Mouse (Mus musculus): ENCODE results near the gene Nsmf. TPM values are rescaled to one million over a fixed set of nuclear protein-coding genes. Genes with fewer than 3 reads are reported as not detected.

The Nsmf gene
- total RNA-seq, 2 experiments from 2014 or later, result 342 to 359 TPM

GRCm38 (mm10) chr2:25083697-25084096 is 29.5 kb downstream of the Nsmf start:
- intact Hi-C loops (cut with DNase I), result no loop called here
- DNase-seq, result no peak

GRCm38 (mm10) chr2:25085571-25085970 is 31.4 kb downstream of the Nsmf start:
- DNase-seq, result peak; percentile 34
- intact Hi-C loops (cut with DNase I), result no loop called here

- no peak for DNase-seq
- intact Hi-C loops (cut with DNase I), result no loop called here
These were observed 33.7 kb downstream of the Nsmf start for GRCm38 (mm10) chr2:25087842-25088241.

- intact Hi-C loops (cut with DNase I), result no loop called here
- peak; percentile 26 for DNase-seq
These were observed 34.5 kb downstream of the Nsmf start for GRCm38 (mm10) chr2:25088636-25089035.

- DNase-seq, result no peak
- intact Hi-C loops (cut with DNase I), result no loop called here
These were observed 40.6 kb downstream of the Nsmf start for GRCm38 (mm10) chr2:25094785-25095108.

- intact Hi-C loops (cut with DNase I), result no loop called here
- DNase-seq, result no peak
These were observed 41.1 kb downstream of the Nsmf start, which contains the start of gene Noxa1 for GRCm38 (mm10) chr2:25095109-25095850. TSS of gene Noxa1 (minus strand) at chr2:25095149.

- intact Hi-C loops (cut with DNase I), result no loop called here
- DNase-seq, result no peak
These were observed 44.0 kb downstream of the Nsmf start for GRCm38 (mm10) chr2:25098005-25098615.

- intact Hi-C loops (cut with DNase I), result no loop called here
- DNase-seq, result peak; percentile 58
These were observed 44.8 kb downstream of the Nsmf start for GRCm38 (mm10) chr2:25098956-25099355.

GRCm38 (mm10) chr2:25099703-25100102 is 45.5 kb downstream of the Nsmf start:
- intact Hi-C loops (cut with DNase I), result no loop called here
- no peak for DNase-seq

GRCm38 (mm10) chr2:25104122-25104521 is 50.0 kb downstream of the Nsmf start:
- DNase-seq, result no peak

GRCm38 (mm10) chr2:25106045-25106444 is 51.9 kb downstream of the Nsmf start:
- intact Hi-C loops (cut with DNase I), result no loop called here
- no peak for DNase-seq

More at GRCm38 (mm10) chr2:25104122-25104521, 50.0 kb downstream of the Nsmf start:
- intact Hi-C loops (cut with DNase I), result no loop called here

GRCm38 (mm10) chr2:25109487-25109886 is 55.3 kb downstream of the Nsmf start:
- intact Hi-C loops (cut with DNase I), result no loop called here
- no peak for DNase-seq

- no peak for DNase-seq
- intact Hi-C loops (cut with DNase I), result no loop called here
These were observed 56.5 kb downstream of the Nsmf start for GRCm38 (mm10) chr2:25110505-25111183.

- no peak for DNase-seq
- intact Hi-C loops (cut with DNase I), result no loop called here
These were observed 57.1 kb downstream of the Nsmf start for GRCm38 (mm10) chr2:25111184-25111791.

Small RNA genes lying within 50 kb of the gene (microRNA-seq; reads per million reads assigned to microRNA genes)
- gene Gm24328 (not detected), gene Mir7664 (not detected)

Other genes with a start within 250 kb of the Nsmf start
- gene Ehmt1, start 134.7 kb upstream of the Nsmf start, total RNA-seq (2021), result 100 to 1,000 TPM; 118 to 122 TPM
- 10 to 100 TPM; 51.4 to 53.4 TPM for gene Arrdc1, start 119.1 kb upstream of the Nsmf start, total RNA-seq (2021)
- gene Zmynd19, start 104.6 kb upstream of the Nsmf start, total RNA-seq (2021), result 10 to 100 TPM; 66.4 to 72.3 TPM
- gene Dph7, start 92.0 kb upstream of the Nsmf start, total RNA-seq (2021), result 10 to 100 TPM; 30.1 to 30.6 TPM
- 10 to 100 TPM; 66.1 to 69.2 TPM for gene Mrpl41, start 79.3 kb upstream of the Nsmf start, total RNA-seq (2021)
- 1 to 10 TPM; 7.0 to 8.4 TPM for gene Pnpla7, start 78.3 kb upstream of the Nsmf start, total RNA-seq (2021)
- not detected for gene Entpd8, start 25.9 kb downstream of the Nsmf start, total RNA-seq (2021)
- not detected for gene Noxa1, start 40.8 kb downstream of the Nsmf start, total RNA-seq (2021)
- gene Nrarp, start 126.4 kb downstream of the Nsmf start, total RNA-seq (2021), result 10 to 100 TPM; 32.5 to 35.0 TPM
- gene Tor4a, start 142.5 kb downstream of the Nsmf start, total RNA-seq (2021), result 1 to 10 TPM; 1.4 to 1.8 TPM
- gene Nelfb, start 157.1 kb downstream of the Nsmf start, total RNA-seq (2021), result 10 to 100 TPM; 62.6 to 65.1 TPM
- gene Stpg3, start 160.3 kb downstream of the Nsmf start, total RNA-seq (2021), result not detected
- not detected for gene Fam166a, start 164.4 kb downstream of the Nsmf start, total RNA-seq (2021)
- gene Tubb4b, start 170.3 kb downstream of the Nsmf start, total RNA-seq (2021), result 100 to 1,000 TPM; 324 to 351 TPM
- not detected for gene Slc34a3, start 180.0 kb downstream of the Nsmf start, total RNA-seq (2021)
- gene Rnf224, start 182.4 kb downstream of the Nsmf start, total RNA-seq (2021), result not detected
- gene Rnf208, start 187.9 kb downstream of the Nsmf start, total RNA-seq (2021), result 100 to 1,000 TPM; 169 to 189 TPM
- gene Cysrt1, start 188.1 kb downstream of the Nsmf start, total RNA-seq (2021), result not detected
- 1 to 10 TPM; 2.4 to 7.7 TPM for gene AL732309.1, start 192.5 kb downstream of the Nsmf start, total RNA-seq (2021)
- 10 to 100 TPM; 26.4 to 26.8 TPM for gene Tmem203, start 201.1 kb downstream of the Nsmf start, total RNA-seq (2021)
- gene Tprn, start 208.3 kb downstream of the Nsmf start, total RNA-seq (2021), result 10 to 100 TPM; 15.4 to 16.2 TPM
- gene Ssna1, start 218.1 kb downstream of the Nsmf start, total RNA-seq (2021), result 10 to 100 TPM; 72.3 to 75.7 TPM
- gene Anapc2, start 218.1 kb downstream of the Nsmf start, total RNA-seq (2021), result 100 to 1,000 TPM; 108 to 121 TPM
- gene Tmem210, start 233.8 kb downstream of the Nsmf start, total RNA-seq (2021), result not detected
- gene Lrrc26, start 235.6 kb downstream of the Nsmf start, total RNA-seq (2021), result not detected

All from left cerebral cortex, postnatal 4 days (tissue).